Comparison of ENCODE assay signal across 25 mouse cellular contexts in the genomic region with DNA sequence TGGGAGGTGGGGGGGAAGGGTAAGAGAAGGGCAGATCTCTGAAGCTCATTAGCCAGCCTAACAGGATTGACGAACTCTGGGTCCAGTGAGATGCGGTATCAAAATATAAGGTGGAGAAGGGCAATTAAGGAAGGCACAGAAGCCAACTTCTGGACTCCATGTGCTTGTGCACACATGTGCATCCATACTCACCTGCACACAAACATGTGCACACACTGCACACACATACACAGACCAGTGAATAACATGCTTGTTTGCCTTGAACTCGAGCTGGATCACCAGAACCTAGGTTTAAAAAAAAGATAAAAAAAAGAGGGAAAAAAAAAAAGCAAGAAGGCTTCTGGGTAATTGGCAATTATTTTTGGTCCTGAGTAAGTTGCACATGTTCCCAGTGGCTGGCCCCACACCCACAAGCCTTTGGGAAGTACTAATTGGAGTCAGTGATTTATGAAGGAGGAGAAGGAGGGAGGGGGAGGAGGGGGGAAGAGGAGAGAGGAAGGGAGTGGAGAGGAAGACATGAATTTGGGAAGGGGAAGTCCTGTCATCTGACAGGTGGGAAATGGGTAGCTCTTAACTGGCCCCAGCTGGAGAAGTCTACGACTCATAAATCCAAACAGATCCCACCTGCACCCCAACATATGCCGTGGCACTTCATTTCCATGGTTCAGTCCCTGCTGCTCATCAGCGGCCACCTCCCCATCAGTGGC. TPM values are rescaled to one million over a fixed set of nuclear protein-coding genes. Genes with fewer than 3 reads are reported as not detected.
DNase-seq lines count a peak whose midpoint lies in the region; ATAC-seq and TF ChIP-seq lines count a peak whose summit lies in the region.
"Had no signal": no experiment of that assay in that cellular context is flagged by ENCODE, and none has a peak within 500 bp of the region (broad histone marks: within the 10 kb centered on the region; RNA-seq: fewer than 3 reads in every experiment).

No protein-coding gene starts in this region.

- no peak for DNase-seq in forebrain, embryonic 11.5 days (ENCODE audit: low spot score)
- no peak for DNase-seq in forebrain, embryonic 14.5 days (ENCODE audit: low spot score)
- no peak for DNase-seq in kidney, postnatal 14 days
- peak; percentile 36 for DNase-seq in brain, embryonic 14.5 days (ENCODE audit: low read depth)
- peak; percentile 54 for DNase-seq in limb, embryonic 11.5 days (ENCODE audit: low spot score)
- no peak for DNase-seq in right cerebral cortex, postnatal 10 days (ENCODE audit: low spot score in 2 of 2)
- DNase-seq: adrenal gland, adult 8-10 months; adrenal gland, postnatal 36 days; B cell, adult 2 months; cerebellum, adult 11 months; cerebellum, adult 8-10 months; cerebellum, postnatal 14 days; embryo, embryonic 11 days; gastrocnemius, postnatal 14 days; heart, postnatal 36 days had no signal

- no peak for TF ChIP-seq POLR2A in brain, embryonic 14.5 days (IDR thresholded peaks at IDR 0.05; ENCODE audit: borderline replicate concordance, extremely low read depth, insufficient read depth, insufficient read length, poor library complexity, severe bottlenecking)

- no peaks in the 10 kb centered on the region for H3K9me3 ChIP-seq in forebrain, embryonic 11.5 days (ENCODE audit: control insufficient read depth, low read length)
- H3K9me3 ChIP-seq in forebrain, embryonic 14.5 days (replicated peaks; ENCODE audit: control insufficient read depth, low read length), result no peaks in the 10 kb centered on the region
- no peaks in the 10 kb centered on the region for H3K9me3 ChIP-seq in kidney, embryonic 15.5 days (replicated peaks)
- H3K9me3 ChIP-seq in limb, embryonic 11.5 days (ENCODE audit: control insufficient read depth, low read length), result no peaks in the 10 kb centered on the region
- H3K9me3 ChIP-seq: embryonic facial prominence, embryonic 15.5 days; forebrain, embryonic 10.5 days; heart, embryonic 13.5 days; hindbrain, embryonic 13.5 days had no signal

- H3K27me3 ChIP-seq in forebrain, embryonic 11.5 days (ENCODE audit: control insufficient read depth, insufficient read depth, low read length), result no peaks in the 10 kb centered on the region
- H3K27me3 ChIP-seq in forebrain, embryonic 14.5 days (replicated peaks; ENCODE audit: control insufficient read depth, insufficient read depth, low read length), result no peaks in the 10 kb centered on the region
- no peaks in the 10 kb centered on the region for H3K27me3 ChIP-seq in kidney, embryonic 15.5 days
- H3K27me3 ChIP-seq in limb, embryonic 11.5 days (ENCODE audit: control insufficient read depth, insufficient read depth, low read length), result no peaks in the 10 kb centered on the region
- H3K27me3 ChIP-seq: embryonic facial prominence, embryonic 15.5 days; heart, embryonic 13.5 days; hindbrain, embryonic 13.5 days had no signal

- H3K9ac ChIP-seq in forebrain, embryonic 11.5 days (ENCODE audit: low read length), result no peak overlapping the region
- H3K9ac ChIP-seq in forebrain, embryonic 14.5 days (ENCODE audit: low read length), result no peak overlapping the region
- no peak overlapping the region for H3K9ac ChIP-seq in kidney, embryonic 15.5 days
- no peak overlapping the region for H3K9ac ChIP-seq in limb, embryonic 11.5 days (ENCODE audit: low read length)
- H3K9ac ChIP-seq: embryonic facial prominence, embryonic 15.5 days; heart, embryonic 13.5 days; hindbrain, embryonic 13.5 days had no signal

- no peak overlapping the region for H3K27ac ChIP-seq in forebrain, embryonic 11.5 days (ENCODE audit: low read depth, low read length)
- no peak overlapping the region for H3K27ac ChIP-seq in forebrain, embryonic 14.5 days (ENCODE audit: low read depth, low read length)
- H3K27ac ChIP-seq in kidney, embryonic 15.5 days, result 0 out of 2 replicates have a peak overlapping the region, but pooled peaks have one; percentile 22
- H3K27ac ChIP-seq in limb, embryonic 11.5 days (replicated peaks; ENCODE audit: low read depth, low read length), result 0 out of 2 replicates have a peak overlapping the region, but pooled peaks have one; percentile 42
- H3K27ac ChIP-seq: embryonic facial prominence, embryonic 15.5 days; forebrain, embryonic 10.5 days; heart, embryonic 13.5 days; hindbrain, embryonic 13.5 days had no signal

- H3K4me1 ChIP-seq in forebrain, embryonic 11.5 days (replicated peaks; ENCODE audit: control insufficient read depth, insufficient read depth, low read length), result no peaks in the 10 kb centered on the region
- no peaks in the 10 kb centered on the region for H3K4me1 ChIP-seq in forebrain, embryonic 14.5 days (ENCODE audit: control insufficient read depth, insufficient read depth, low read length)
- peaks cover 27% of the 10 kb centered on the region for H3K4me1 ChIP-seq in kidney, embryonic 15.5 days
- 0 out of 2 replicates have a peak, but pooled peaks cover 7% of the 10 kb centered on the region for H3K4me1 ChIP-seq in limb, embryonic 11.5 days (ENCODE audit: control insufficient read depth, insufficient read depth, low read length)
- H3K4me1 ChIP-seq: hindbrain, embryonic 13.5 days had no signal

- H3K4me3 ChIP-seq in forebrain, embryonic 11.5 days (ENCODE audit: low read depth, low read length), result no peak overlapping the region
- H3K4me3 ChIP-seq in forebrain, embryonic 14.5 days (ENCODE audit: low read depth, low read length), result no peak overlapping the region
- no peak overlapping the region for H3K4me3 ChIP-seq in kidney, embryonic 15.5 days (replicated peaks)
- no peak overlapping the region for H3K4me3 ChIP-seq in limb, embryonic 11.5 days (ENCODE audit: low read depth, low read length)
- H3K4me3 ChIP-seq: embryonic facial prominence, embryonic 15.5 days; erythroblast, embryonic 14.5 days; forebrain, embryonic 10.5 days; heart, embryonic 13.5 days; hindbrain, embryonic 13.5 days had no signal

- TF ChIP-seq CTCF in brain, embryonic 14.5 days (IDR thresholded peaks at IDR 0.05; ENCODE audit: borderline replicate concordance, extremely low read depth, insufficient read depth, insufficient read length), result no peak

- H3K36me3 ChIP-seq in forebrain, embryonic 11.5 days (ENCODE audit: control insufficient read depth, insufficient read depth, low read length), result no peaks in the 10 kb centered on the region
- no peaks in the 10 kb centered on the region for H3K36me3 ChIP-seq in forebrain, embryonic 14.5 days (ENCODE audit: control insufficient read depth, insufficient read depth, low read length)
- no peaks in the 10 kb centered on the region for H3K36me3 ChIP-seq in kidney, embryonic 15.5 days
- H3K36me3 ChIP-seq in limb, embryonic 11.5 days (ENCODE audit: control insufficient read depth, insufficient read depth, low read length), result no peaks in the 10 kb centered on the region
- H3K36me3 ChIP-seq: embryonic facial prominence, embryonic 15.5 days; forebrain, embryonic 10.5 days; G1E; heart, embryonic 13.5 days; hindbrain, embryonic 13.5 days had no signal

- no peak overlapping the region for H3K4me2 ChIP-seq in forebrain, embryonic 11.5 days (ENCODE audit: low read depth, low read length, severe bottlenecking)
- no peak overlapping the region for H3K4me2 ChIP-seq in forebrain, embryonic 14.5 days (ENCODE audit: low read length)
- H3K4me2 ChIP-seq in kidney, embryonic 15.5 days, result no peak overlapping the region
- H3K4me2 ChIP-seq in limb, embryonic 11.5 days (ENCODE audit: low read depth, severe bottlenecking), result no peak overlapping the region
- H3K4me2 ChIP-seq: embryonic facial prominence, embryonic 15.5 days; heart, embryonic 13.5 days; hindbrain, embryonic 13.5 days had no signal

- peak; percentile 64; the same call in 1 of the 2 replicates for ATAC-seq in forebrain, embryonic 11.5 days (replicated peaks; ENCODE audit: low FRiP score)
- ATAC-seq in forebrain, embryonic 14.5 days, result no peak
- ATAC-seq in kidney, embryonic 15.5 days (replicated peaks; ENCODE audit: low FRiP score), result peak; percentile 71
- peak; percentile 68 for ATAC-seq in limb, embryonic 11.5 days (ENCODE audit: insufficient number of reproducible peaks, low FRiP score, low TSS enrichment, low read depth)
- no peak for ATAC-seq in inflammation-experienced regulatory T-cells, adult 6 months
- ATAC-seq: CD4-positive, CD25-positive, alpha-beta regulatory T cell, adult 4 months; forebrain, embryonic 16.5 days had no signal

- WGBS in forebrain, embryonic 11.5 days, result 71% methylated on average over 6 of the region's 6 CpGs
- WGBS in forebrain, embryonic 14.5 days, result 66% methylated on average over 6 of the region's 6 CpGs
- WGBS in kidney, embryonic 15.5 days, result 47% methylated on average over 5 of the region's 6 CpGs
- 13% methylated on average over 6 of the region's 6 CpGs for WGBS in limb, embryonic 11.5 days

RNA-seq across cellular contexts. Expression of gene Basp1, which starts 48.6 kb away (rescaled TPM):
- polyA plus RNA-seq in forebrain, embryonic 11.5 days (2014; fragmentation: Nextera tagmentation; extraction: Ambion mirVana), result 139 and 181 TPM in 2 replicates
- polyA plus RNA-seq in forebrain, embryonic 14.5 days (2014; fragmentation: Nextera tagmentation; extraction: Ambion mirVana), result 154 and 164 TPM in 2 replicates
- polyA plus RNA-seq in kidney, embryonic 15.5 days (2015; fragmentation: Nextera tagmentation; extraction: Ambion mirVana), result 26.1 and 29.5 TPM in 2 replicates
- 631 and 795 TPM in 2 replicates for polyA plus RNA-seq in brain, embryonic 14.5 days (2012; rRNA removed)
- 81.8 and 85.1 TPM in 2 replicates for polyA plus RNA-seq in limb, embryonic 11.5 days (2014; fragmentation: Nextera tagmentation; extraction: Ambion mirVana)
- polyA plus RNA-seq in inflammation-experienced regulatory T-cells, adult 6 months (2017; shearing (Covaris generic)), result under 1 TPM in 1 of 3 experiments, not detected in 2; 0.51 TPM
- polyA plus RNA-seq: G1E had no signal

Comparison
In these comparisons a context has a peak if more than half of its experiments do, and no peak if none do; other contexts are left out.
1. ATAC-seq: peak in forebrain, embryonic 11.5 days (single experiment), kidney, embryonic 15.5 days (single experiment) and limb, embryonic 11.5 days (single experiment); none in forebrain, embryonic 14.5 days (single experiment) and inflammation-experienced regulatory T-cells, adult 6 months (single experiment).
2. DNase-seq: peak in brain, embryonic 14.5 days (single experiment) and limb, embryonic 11.5 days (single experiment); none in forebrain, embryonic 11.5 days (single experiment), forebrain, embryonic 14.5 days (single experiment), kidney, postnatal 14 days (single experiment) and right cerebral cortex, postnatal 10 days (0 of 2).
3. H3K27ac ChIP-seq: peak in kidney, embryonic 15.5 days (single experiment) and limb, embryonic 11.5 days (single experiment); none in forebrain, embryonic 11.5 days (single experiment) and forebrain, embryonic 14.5 days (single experiment).
4. RNA of gene Basp1, which starts 48.6 kb away (polyA plus RNA-seq): 631 to 795 TPM in brain, embryonic 14.5 days, 154 to 164 TPM in forebrain, embryonic 14.5 days, 139 to 181 TPM in forebrain, embryonic 11.5 days, 81.8 to 85.1 TPM in limb, embryonic 11.5 days and 26.1 to 29.5 TPM in kidney, embryonic 15.5 days; 0.51 TPM in inflammation-experienced regulatory T-cells, adult 6 months; every median in the first group is over 10 times any median in the second.